Mouse (Mus musculus) adrenal gland, postnatal 4 days (tissue): ENCODE results near the gene Zic5. TPM values are rescaled to one million over a fixed set of nuclear protein-coding genes. Genes with fewer than 3 reads are reported as not detected.

ENCODE experiments used
- DNase-seq, 2 experiments: peaks; one replicate each; pipeline ENCODE4 v3.0.0; 2021 to 2022; ENCODE audit warnings: low spot score in 2 of 2, mixed read lengths in 2 of 2
- long read RNA-seq, 2 experiments: library from polyadenylated mRNA; stranded (forward); transcript quantifications; one replicate each; pipeline ENCODE4 v2.0.0; 2021
- total RNA-seq, 2 experiments: library from RNA; stranded (reverse); gene quantifications; 2 replicates each; pipeline ENCODE4 v1.2.3; 2021

The Zic5 gene
- under 1 TPM in 1 of 2 experiments, not detected in 1; 0.40 TPM for total RNA-seq
- long read RNA-seq, experiment 1, full-length matches to known transcripts: 1 of 1 reads
- long read RNA-seq, experiment 1, partial matches to known transcripts: 0 of 1 reads
- long read RNA-seq, experiment 1, other reads (novel, unspliced or antisense): 0 of 1 reads
- long read RNA-seq, experiment 2: 0 reads

DNA sequence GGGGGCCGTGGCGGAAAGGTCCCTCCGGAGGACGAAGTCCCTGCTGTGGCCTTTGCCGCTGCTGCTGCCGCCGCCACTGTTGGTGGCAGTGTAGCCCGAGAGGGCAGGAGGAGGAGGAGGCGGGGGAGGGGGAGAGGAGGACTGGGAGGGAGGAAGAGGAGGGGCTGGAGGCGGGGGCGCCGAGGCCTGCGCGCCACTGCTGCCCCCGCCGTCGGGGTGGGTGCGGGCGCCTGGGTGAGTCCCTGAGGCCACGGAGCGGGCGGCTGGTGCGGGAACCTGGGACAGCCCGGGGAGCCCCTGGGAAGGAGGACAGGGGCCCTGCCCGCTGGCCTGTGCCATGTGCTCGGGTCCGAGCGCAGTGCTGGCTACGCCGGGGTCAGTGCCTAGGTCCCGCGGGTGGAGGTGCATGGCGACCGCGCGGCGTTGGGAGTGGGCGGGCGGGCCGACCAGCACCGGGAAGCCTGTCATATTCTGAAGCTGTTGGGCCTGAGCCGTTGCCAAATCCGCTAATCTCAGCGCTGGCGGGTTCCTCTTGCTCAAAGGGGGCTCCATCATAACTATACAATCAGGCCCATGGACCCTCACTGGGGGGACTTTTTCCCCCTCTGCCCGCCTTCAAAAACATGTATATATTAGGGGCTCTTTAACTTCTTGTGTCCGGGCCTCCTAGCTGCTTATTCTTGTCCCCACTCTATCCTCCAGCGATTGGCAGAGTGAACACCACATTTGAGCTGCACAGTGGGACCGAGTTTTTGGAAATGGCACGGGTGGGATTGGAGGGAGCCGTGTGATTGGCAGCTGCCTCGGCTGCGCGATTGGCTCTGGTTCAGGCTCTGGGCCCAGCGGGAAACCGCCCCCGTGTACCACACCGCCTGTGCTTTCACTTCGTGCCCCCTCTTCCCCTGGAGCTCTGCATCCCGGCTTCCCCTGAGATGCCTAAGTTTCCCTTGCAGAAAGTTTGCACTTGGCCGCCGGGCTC lies at the start of gene Zic5:
Gene Zic5 (minus strand): TSS at position 915 of the 979 bp plus-strand sequence.
- no peak for DNase-seq

GRCm38 (mm10) chr14:122513511-122514036 lies 48.1 kb upstream of the Zic5 start:
- no peak for DNase-seq

GRCm38 (mm10) chr14:122511519-122511918 lies 46.0 kb upstream of the Zic5 start:
- no peak for DNase-seq

DNA sequence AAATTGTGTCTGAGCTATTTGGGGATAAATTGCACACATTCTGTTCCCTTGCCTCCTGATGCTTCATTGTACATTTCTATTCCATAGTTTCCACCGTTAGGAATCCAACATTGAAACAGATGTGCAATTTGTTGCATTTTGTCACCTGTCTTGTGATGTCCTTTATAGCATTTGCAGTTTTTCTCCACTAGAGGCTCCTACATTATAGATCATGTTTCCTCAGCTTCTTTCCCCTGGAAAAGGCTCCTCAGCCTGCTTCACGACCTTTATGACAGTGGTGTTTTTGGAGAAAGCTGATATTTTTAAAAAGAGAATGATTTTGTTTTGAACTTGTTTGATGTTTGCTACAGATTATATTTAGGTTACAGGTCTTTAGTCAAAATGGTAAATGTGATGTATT lies 43.6 kb upstream of the Zic5 start:
- no peak for DNase-seq

DNA sequence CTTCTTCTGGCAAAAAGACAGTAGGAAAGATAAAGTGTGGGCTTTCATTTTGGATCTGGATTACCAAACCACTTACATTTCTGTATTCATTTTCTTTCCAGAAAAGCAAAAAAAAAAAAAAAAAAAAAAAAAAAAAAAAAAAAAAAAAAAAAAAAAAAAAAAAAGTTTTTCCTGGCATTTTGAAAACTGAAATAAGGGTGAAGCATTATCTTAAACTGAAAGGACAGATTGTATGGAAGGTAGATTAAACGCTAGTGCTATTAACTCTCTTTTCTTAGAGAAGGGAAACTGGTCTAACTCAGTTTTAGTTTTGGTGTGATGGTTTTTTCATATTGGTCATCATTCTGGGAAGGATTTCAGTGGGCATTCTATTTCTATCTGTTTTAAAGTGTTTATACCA lies 26.5 kb upstream of the Zic5 start:
- no peak for DNase-seq

DNA sequence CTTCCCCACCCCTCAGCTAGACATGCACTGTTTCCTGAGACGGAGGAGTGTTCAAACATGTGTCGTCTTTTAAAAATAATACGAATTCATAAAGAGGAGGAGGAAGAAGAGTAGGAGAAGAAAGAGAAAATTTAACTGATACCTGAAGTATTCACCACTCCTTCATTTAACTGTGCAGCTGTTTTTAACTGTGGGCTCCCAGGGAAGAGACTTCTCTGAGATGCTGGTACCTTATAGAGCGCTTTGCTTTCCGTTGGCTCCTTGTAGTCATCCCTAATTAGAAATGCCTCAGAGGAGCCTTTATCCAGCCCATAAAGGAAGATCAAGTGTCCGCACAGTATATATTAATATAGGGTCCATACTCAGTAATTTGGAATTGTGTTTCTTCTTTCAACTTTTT lies 26.0 kb upstream of the Zic5 start:
- DNase-seq: no peak

DNA sequence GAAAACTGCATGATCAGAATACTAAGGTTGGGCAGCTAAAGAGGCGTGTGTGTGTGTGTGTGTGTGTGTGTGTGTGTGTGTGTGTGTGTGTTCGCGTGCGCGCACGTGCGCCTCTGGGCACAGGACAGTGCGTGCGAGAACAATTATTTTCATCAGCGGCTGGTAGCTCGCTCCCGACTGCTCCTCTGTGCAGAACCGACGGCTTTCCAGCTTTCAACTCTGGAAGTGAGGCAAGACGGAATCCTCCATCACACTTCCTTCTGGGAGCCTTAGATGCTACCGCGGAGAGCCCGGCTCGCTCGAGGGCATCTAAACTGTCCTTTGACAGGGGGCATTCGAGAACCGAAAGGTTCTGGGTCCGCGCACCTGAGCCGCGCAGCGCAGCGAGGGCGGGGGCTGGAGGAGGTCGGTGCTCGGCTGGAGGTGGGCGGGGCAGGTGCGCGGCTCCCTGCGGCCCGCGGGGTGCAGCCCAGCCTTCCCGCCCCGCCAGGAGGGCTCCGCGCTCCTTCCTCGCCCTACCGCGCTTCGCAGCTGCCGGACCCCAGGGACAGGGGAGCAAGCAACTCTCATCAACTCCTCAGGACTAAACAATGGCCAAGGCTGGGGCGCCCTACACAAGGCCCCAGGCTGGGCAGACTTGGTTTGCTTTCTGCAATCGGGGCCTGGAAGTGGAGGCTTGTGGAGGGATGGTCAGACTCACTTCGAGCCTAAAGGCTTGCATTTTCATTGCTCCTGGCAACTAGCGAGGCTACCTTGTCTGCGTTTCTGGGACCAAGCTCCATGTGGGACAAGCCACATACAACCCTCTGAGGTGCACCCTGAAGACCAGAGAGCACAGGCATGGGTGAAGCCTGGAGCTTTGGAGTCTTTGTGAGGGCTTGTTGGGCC lies 25.2 kb upstream of the Zic5 start, which contains the start of gene Gm10837:
Gene Gm10837 (plus strand): TSS at position 146 of the 888 bp plus-strand sequence.
- no peak for DNase-seq

DNA sequence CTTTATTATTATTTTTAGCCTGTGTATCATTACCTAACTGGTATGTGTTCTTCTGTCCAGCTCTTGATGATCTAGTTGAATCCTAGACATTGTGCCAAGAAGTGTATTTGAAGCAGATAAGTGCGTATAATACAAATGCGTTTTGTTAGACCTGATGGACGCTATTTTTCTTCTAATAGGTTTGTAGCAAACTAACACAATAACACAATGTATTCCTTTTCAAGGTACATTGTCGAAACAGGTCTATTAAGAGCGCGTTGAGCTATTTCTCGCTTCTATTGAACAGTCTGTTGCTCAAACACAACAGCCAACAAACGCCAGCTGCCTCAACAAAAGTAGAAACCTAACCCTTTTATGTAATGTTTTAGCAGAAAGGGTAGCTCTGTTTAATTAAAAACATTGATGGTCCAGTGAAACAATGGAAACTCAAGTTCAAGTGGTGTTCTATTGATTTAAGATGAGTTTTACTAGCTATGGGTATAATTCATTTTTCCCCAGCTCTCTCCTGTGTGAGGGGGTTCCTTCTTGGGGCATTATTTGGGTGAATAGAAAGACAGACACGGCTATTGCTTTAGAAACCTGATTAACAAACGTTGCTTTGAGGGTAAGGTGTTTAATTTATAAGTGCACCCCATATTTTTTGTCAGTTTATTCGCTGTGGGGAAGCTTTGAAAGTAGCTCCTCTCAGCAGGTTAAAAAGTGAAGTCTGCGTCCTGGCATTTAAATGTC lies 24.4 kb upstream of the Zic5 start:
- DNase-seq: no peak

GRCm38 (mm10) chr14:122489041-122489440 lies 23.6 kb upstream of the Zic5 start:
- DNase-seq: no peak

DNA sequence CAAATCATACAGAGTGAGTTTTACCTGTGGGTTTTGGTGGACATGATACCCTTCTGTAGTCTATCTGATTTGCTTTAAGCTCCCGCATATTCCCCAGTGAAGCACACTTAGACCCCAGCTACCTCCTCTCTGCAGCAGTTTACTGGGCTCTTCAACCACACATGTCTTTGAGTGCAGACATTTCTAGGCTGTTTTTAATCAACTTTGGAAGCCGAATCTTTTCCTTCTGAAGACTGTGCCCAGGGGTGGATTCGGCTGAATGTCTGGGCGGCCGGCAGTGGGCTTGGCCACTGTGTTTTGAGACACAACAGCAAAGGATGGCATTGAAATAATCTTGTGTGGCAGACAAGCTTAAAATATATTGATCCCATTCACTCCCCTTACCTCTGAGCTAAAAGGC lies 21.9 kb upstream of the Zic5 start:
- no peak for DNase-seq

DNA sequence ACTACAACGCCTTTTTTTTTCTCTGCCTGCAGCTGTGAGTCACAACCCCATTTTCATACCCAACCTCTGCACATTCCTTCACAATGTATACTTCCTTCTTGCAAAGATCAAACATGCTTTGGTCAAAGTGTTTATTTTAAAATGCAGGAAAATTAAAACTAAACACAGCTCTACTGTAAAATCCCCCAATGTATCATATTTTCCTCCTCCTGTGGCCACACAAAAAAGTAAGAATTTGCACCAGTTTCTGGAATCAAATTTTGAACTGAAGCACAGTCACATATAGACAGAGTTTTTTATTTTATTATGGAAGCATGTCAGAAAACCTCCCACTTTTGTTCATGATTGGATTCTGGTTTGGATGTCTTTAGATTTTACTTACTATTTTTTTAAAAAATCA lies 21.1 kb upstream of the Zic5 start:
- no peak for DNase-seq

- no peak for DNase-seq
Observed at GRCm38 (mm10) chr14:122485635-122486181, 20.2 kb upstream of the Zic5 start.

- DNase-seq: no peak
Observed at GRCm38 (mm10) chr14:122484844-122485551, 19.5 kb upstream of the Zic5 start.

- DNase-seq: no peak
Observed at GRCm38 (mm10) chr14:122484458-122484843, 19.0 kb upstream of the Zic5 start.

- DNase-seq: no peak
Observed at GRCm38 (mm10) chr14:122483556-122484421, 18.3 kb upstream of the Zic5 start.

DNA sequence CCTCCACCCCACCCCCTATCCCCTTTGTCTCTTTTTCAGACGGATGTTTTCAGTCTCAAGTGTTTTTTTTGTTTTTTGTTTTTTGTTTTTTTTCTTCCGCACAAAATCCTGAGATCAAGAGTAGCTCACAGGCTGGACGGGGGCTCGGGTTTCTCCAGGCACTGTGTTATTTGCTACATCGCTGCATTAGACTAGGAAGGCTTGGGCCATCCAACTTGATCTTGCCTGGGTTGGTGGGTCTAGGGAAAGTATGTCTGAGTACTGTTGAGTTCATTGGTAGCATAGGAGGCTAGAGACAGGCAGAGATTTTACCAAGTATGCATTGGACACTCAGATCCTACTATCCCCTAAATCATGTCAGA lies 17.5 kb upstream of the Zic5 start:
- DNase-seq: no peak

DNA sequence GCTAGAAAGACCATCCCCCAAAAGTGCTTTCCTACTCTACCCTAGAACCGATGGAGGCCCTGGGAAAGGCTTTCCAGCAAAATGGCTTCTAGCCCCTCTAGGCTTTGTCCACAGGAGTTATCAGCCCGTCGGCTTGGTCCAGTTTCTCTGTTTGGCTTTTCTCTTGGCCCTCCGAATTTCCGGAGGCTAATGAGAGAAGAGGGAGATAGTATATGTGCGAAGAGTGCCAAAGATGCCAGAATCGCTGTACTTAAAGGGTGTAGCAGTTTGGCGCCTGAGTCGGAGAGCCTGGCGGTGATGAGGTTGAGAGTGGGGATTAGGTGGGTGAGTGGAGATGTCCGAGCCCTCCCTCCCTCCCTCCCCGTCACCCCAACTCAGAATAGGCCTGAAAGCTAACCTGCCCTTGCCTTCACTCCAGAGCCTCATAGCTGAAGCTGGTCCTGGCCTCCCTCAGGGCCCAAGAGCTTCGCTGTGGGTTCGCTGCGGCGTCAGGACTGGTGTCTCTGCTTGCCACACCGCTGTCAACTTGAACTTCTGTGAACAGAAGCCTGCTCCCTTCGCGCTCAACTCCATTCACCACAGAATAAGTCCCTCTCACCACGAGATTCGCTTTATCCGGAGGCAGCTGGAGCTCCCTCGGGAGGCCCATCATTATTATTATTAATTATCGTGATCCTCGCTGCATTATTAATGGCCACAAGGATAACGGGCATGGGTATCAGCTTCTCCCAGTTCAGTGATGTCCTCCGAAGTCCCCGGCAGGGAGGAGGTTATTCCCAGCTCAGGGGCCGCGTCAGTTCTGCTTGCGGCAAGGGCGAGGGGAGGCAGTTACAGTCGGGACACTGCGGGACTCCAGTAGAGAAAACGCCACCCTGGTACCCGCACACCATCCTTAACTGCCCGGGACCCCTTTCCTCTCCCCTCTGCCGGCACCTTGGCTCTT lies 16.9 kb upstream of the Zic5 start:
- no peak for DNase-seq

GRCm38 (mm10) chr14:122481181-122481580 lies 15.7 kb upstream of the Zic5 start:
- no peak for DNase-seq
